Mouse (Mus musculus) hindbrain, embryonic 10.5 days (tissue): ENCODE results near the gene Cdh13. TPM values are rescaled to one million over a fixed set of nuclear protein-coding genes. Genes with fewer than 3 reads are reported as not detected.

Experiments used
- DNase-seq: peaks from one replicate; pipeline ENCODE4 v3.0.0-alpha.2; 2017; ENCODE audit warnings: low spot score
- H3K27ac ChIP-seq: fragments of 300-500 bp; sonication (generic); 2 replicates; pipeline ENCODE4 v1.5.1; 2016; ENCODE audit warnings: mild to moderate bottlenecking, moderate library complexity
- H3K27me3 ChIP-seq: fragments of 300-500 bp; sonication (generic); 2 replicates; pipeline ENCODE4 v1.6.1; 2016; ENCODE audit warnings: mild to moderate bottlenecking; ENCODE audit not compliant: poor library complexity, insufficient read depth, severe bottlenecking
- H3K36me3 ChIP-seq: fragments of 300-500 bp; sonication (generic); 2 replicates; pipeline ENCODE4 v1.6.1; 2016; ENCODE audit warnings: mild to moderate bottlenecking, moderate library complexity
- H3K4me1 ChIP-seq: fragments of 300-500 bp; sonication (generic); replicated peaks from 2 replicates; pipeline ENCODE4 v1.6.1; 2016; ENCODE audit warnings: mild to moderate bottlenecking
- H3K4me3 ChIP-seq: fragments of 300-500 bp; sonication (generic); 2 replicates; pipeline ENCODE4 v1.5.1; 2016; ENCODE audit warnings: mild to moderate bottlenecking, moderate library complexity
- H3K9me3 ChIP-seq: fragments of 300-500 bp; sonication (generic); 2 replicates; pipeline ENCODE4 v1.6.1; 2016; ENCODE audit warnings: mild to moderate bottlenecking, moderate library complexity
- WGBS: fragments of 180-500 bp; shearing (Covaris S2); methylation state at CpG from one replicate; pipeline ENCODE4 v1.1.7; 2016; 5-methylcytosine and 5-hydroxymethylcytosine counted together
- polyA plus RNA-seq: library from polyadenylated mRNA; unstranded; fragments of >200 nt; fragmentation: Nextera tagmentation; extraction: Ambion mirVana; gene quantifications from 2 replicates; pipeline ENCODE4 v1.2.1, GENCODE M21; 2016

Cdh13 gene
- polyA plus RNA-seq, 1 experiment from 2014 or later: 8.5 TPM

DNA sequence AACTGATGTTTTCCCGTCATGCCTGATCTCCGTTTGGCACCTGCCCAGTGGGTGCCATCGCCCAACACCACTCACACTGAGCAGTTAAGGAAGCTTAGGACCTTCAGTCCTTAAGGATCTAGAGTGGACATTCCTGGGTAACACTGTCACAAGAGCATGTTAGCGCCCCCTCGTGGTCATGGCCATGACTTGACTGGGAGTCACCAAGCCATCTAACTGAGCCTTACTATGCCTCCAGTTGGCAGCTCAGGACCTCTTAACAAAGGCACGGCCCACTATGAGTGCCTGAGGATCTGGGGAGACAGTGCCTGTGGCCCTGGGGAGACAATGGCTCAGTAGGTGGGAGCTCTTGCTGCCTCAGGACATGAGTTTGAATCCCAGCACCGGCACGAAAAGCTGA is 912.2 kb downstream of the Cdh13 start:
- Histone ChIP-seq H3K4me3 (no peak overlapping the region), H3K9me3 (peaks cover 4% of the 10 kb centered on the region; the same call in 1 of the 2 replicates), H3K4me1 (no peaks in the 10 kb centered on the region), H3K27ac (no peak overlapping the region), H3K36me3 (no peaks in the 10 kb centered on the region), H3K27me3 (no peaks in the 10 kb centered on the region)
- peak; percentile 20 for DNase-seq
- 64% methylated on average over 8 of the region's 8 CpGs for WGBS

DNA sequence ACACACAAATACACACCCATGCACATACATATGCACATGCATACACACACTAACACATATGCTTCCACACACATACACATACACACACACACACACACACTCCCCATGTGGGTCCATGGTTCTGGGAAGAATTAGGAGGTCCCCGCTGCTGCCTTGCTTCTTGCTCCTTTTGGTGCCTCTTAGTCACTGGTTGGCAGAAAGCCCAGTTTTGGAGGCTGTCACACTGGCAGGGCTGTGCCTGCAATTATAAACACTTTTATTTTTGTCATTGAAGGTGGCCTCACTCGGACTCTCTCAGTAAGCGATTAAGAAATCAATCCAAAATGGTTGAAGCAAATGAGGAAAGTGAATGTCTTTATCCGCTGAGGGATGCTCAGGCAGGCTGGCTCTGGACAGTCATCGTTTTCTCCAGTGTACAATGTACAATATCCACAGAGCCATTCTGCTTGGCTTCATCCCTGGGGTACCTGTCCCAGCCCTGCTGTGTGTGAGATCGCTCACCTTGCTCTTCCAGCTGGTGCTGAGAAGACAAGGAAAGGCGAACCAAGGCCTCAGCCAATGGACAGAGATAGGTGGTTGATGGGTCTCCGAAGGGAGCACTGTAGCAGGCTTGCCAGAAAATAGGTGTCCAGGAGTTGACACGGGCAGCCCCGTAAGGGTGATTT is 913.1 kb downstream of the Cdh13 start:
- H3K4me3 ChIP-seq: no peak overlapping the region
- H3K4me1 ChIP-seq: no peaks in the 10 kb centered on the region
- H3K36me3 ChIP-seq: no peaks in the 10 kb centered on the region
- H3K27ac ChIP-seq: no peak overlapping the region
- WGBS: 91% methylated on average over 10 of the region's 10 CpGs
- no peaks in the 10 kb centered on the region for H3K27me3 ChIP-seq
- DNase-seq: no peak
- peaks cover 4% of the 10 kb centered on the region; the same call in 1 of the 2 replicates for H3K9me3 ChIP-seq

DNA sequence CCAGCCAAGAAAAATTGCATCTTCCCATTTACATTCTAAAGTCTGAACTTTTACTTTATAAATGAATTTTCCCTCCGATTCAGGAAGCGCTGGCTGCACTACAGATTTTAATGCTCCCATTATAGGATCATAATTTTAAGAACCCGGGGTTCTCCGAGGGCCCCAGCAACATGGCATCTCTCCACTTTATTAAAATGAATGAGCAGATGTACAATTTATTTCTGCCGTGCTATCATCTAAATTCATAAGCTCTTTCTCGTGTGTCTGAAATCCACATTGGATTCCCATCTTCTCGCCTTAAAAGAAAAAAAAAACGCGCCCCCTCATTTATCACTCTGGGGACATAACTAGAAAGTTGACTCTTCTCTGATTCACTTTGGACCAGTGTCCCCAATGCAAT is 925.0 kb downstream of the Cdh13 start:
- H3K4me3 ChIP-seq: no peak overlapping the region
- H3K27me3 ChIP-seq: no peaks in the 10 kb centered on the region
- no peak overlapping the region for H3K27ac ChIP-seq
- no peaks in the 10 kb centered on the region for H3K36me3 ChIP-seq
- WGBS: 92% methylated on average over 9 of the region's 9 CpGs
- no peaks in the 10 kb centered on the region for H3K9me3 ChIP-seq
- DNase-seq: no peak
- no peaks in the 10 kb centered on the region; the same call in 1 of the 2 replicates for H3K4me1 ChIP-seq

DNA sequence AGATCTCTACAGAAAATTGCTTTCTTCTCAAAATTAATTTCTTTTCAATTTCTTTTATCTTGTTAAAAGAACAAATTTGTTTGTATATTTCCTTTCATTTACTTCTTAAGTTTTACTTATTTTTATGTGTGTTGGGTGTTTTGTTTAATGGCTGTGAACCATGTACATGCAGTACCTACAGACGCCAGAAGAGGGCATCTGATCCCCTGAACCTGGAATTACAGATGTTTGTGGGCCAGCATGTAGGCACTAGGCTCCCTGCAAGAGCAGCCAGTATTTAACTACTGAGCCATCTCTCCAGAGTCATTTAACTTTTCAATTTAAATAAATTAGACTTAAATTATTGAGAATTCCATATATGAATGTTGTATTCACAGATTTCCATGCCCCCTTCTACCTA is 941.0 kb downstream of the Cdh13 start:
- Histone ChIP-seq H3K27ac (no peak overlapping the region), H3K9me3 (0 out of 2 replicates have a peak, but pooled peaks cover 2% of the 10 kb centered on the region), H3K27me3 (no peaks in the 10 kb centered on the region), H3K4me1 (no peaks in the 10 kb centered on the region), H3K4me3 (no peak overlapping the region), H3K36me3 (no peaks in the 10 kb centered on the region)
- peak; percentile 20 for DNase-seq
- WGBS: 8% methylated on average over 1 of the region's 1 CpGs

DNA sequence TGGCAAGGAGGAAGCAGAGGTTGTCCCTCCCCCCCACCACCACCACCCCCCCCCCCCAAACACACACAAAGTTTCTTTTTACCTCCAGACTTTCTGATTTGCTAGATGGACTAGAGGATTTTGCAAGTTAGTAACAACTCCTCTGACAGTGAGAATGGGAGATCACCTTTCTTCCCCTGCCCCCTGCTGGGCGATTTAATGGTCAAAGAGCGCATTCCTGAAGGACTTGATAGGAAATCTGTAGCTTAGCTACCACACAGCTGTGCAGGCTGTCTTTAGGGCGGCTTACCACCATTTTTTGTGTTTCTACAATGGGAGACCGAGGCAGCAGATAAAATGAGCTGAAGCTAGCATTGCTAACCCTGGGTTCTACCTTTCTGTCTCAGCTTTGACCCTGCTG is 961.6 kb downstream of the Cdh13 start:
- Histone ChIP-seq H3K9me3 (no peaks in the 10 kb centered on the region), H3K27ac (no peak overlapping the region), H3K4me3 (no peak overlapping the region), H3K36me3 (no peaks in the 10 kb centered on the region), H3K27me3 (no peaks in the 10 kb centered on the region), H3K4me1 (no peaks in the 10 kb centered on the region)
- no peak for DNase-seq
- 50% methylated on average over 4 of the region's 4 CpGs for WGBS

DNA sequence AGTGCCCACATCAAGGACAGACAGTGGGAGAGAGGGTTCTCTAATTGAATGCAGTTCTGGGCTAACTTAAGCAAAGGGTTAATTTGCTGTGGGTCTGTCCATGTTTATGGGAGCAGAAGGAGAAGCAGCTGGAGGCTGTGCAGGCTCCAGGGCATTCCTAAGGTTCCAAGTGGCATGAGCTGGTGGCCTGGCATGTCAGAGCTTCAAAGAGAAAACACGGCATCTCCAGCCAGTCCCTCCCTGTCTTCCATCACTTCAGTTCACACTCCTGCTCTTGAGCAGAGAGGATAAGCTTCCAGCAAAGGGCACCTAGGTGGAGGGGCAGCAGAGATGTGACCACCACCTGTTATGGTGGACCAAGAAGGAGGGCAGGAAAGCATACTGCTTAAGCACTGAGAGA is 962.1 kb downstream of the Cdh13 start:
- Histone ChIP-seq H3K4me3 (no peak overlapping the region), H3K27ac (no peak overlapping the region), H3K36me3 (no peaks in the 10 kb centered on the region), H3K27me3 (no peaks in the 10 kb centered on the region), H3K4me1 (no peaks in the 10 kb centered on the region), H3K9me3 (no peaks in the 10 kb centered on the region)
- WGBS: 70% methylated on average over 1 of the region's 1 CpGs
- no peak for DNase-seq

DNA sequence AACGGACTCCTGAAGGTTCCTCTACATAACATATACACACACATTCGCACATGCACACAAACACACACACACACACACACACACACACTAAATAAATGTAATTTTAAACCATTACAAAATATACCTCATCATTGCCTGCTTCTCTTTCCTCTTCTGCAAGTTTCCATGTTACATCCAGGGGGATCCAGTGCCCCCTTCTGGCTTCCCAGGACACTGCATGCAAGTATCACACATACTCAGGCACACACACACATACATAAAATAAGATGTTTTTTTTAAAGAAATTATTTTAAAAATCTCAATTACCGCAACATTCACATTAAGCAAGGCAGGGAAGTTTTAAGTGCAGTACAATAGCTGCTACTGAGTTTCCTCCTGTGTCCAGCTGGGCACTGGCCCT is 970.8 kb downstream of the Cdh13 start:
- H3K27me3 ChIP-seq: no peaks in the 10 kb centered on the region
- H3K36me3 ChIP-seq: no peaks in the 10 kb centered on the region
- H3K4me3 ChIP-seq: no peak overlapping the region
- no peaks in the 10 kb centered on the region for H3K9me3 ChIP-seq
- DNase-seq: no peak
- no peaks in the 10 kb centered on the region for H3K4me1 ChIP-seq
- WGBS: 94% methylated on average over 3 of the region's 3 CpGs
- no peak overlapping the region for H3K27ac ChIP-seq

DNA sequence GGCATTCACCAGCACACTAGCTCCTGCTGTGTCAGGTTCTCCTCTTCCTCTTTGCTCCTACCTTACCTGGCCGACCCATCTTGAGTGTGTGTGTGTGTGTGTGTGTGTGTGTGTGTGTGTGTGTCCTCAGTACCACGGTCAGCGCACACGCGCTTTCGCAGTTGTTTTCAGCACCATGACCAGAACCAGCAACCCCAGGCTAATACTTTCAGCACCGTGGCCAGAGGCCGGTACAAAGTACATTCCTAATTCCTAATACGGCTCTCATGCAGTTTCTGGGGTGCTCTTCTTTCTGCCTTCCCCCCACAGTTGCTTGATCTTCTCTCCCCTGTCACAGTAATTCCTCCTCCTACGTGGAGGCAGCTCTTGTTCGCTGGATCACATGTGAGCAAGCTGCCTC is 975.1 kb downstream of the Cdh13 start:
- no peak overlapping the region for H3K4me3 ChIP-seq
- no peaks in the 10 kb centered on the region for H3K9me3 ChIP-seq
- WGBS: 48% methylated on average over 11 of the region's 11 CpGs
- peak; percentile 41 for DNase-seq
- no peaks in the 10 kb centered on the region for H3K4me1 ChIP-seq
- H3K27ac ChIP-seq: no peak overlapping the region
- H3K36me3 ChIP-seq: no peaks in the 10 kb centered on the region
- H3K27me3 ChIP-seq: no peaks in the 10 kb centered on the region

DNA sequence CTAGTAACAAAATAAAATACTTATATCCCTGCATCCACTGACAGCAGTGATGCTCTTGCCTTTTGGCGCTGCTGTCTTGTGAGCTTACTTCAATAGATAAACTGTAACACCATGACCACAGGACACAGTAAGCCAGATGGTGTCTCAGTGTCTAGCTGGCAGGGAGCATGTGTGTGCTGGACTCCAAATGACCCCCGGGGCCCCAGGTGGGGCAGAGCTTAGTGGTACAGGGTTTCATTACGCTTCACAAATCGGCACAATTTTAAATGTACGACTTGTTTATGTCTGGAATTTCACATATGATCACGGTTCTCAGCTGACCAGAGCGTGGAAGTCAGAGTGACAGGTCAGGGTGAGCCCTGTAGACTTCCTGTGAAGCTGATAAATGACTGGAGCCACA is 980.2 kb downstream of the Cdh13 start:
- Histone ChIP-seq H3K9me3 (no peaks in the 10 kb centered on the region), H3K4me3 (no peak overlapping the region), H3K36me3 (no peaks in the 10 kb centered on the region), H3K4me1 (no peaks in the 10 kb centered on the region), H3K27me3 (no peaks in the 10 kb centered on the region), H3K27ac (no peak overlapping the region)
- no peak for DNase-seq
- WGBS: 84% methylated on average over 7 of the region's 7 CpGs

DNA sequence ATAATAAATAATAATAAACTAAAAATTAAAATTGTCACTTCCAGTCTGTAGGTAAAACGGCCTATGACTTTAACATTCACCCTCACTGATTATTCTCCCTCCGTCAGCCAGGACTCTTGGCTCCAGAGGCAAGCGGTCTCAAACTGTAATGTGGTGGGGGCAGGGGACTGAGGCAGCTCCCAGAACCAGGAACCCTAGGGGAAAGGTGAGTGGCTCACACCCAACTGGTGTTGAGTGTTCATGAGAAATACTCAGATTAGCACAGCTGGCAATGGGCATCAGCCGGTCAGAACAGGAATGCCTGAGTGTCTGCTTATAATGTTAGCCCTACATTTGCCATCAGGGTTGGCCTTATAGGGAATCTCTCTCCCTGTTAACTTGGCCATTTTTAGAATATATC is 982.8 kb downstream of the Cdh13 start:
- Histone ChIP-seq H3K4me1 (no peaks in the 10 kb centered on the region), H3K4me3 (no peak overlapping the region), H3K36me3 (no peaks in the 10 kb centered on the region), H3K27me3 (no peaks in the 10 kb centered on the region), H3K27ac (no peak overlapping the region), H3K9me3 (no peaks in the 10 kb centered on the region)
- no peak for DNase-seq
- WGBS: 91% methylated on average over 4 of the region's 4 CpGs

DNA sequence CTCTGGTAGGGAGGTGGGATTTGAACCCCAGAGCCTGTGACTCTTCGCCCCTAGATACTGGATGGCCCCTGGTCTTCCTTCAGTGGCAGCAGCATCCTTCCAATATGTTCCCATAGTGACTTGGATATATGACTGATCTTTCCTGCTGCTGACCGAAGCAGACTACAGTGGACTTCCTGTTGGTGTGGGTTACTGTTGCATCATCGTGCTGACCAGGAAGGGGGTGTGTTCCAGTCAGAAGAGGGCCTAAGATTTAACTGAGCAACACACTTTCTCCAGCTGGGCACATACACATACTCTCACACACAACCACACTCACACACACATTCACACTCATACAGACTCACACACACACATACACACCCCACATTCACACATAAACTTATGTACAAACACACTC is 986.0 kb downstream of the Cdh13 start:
- H3K4me3 ChIP-seq: no peak overlapping the region

DNA sequence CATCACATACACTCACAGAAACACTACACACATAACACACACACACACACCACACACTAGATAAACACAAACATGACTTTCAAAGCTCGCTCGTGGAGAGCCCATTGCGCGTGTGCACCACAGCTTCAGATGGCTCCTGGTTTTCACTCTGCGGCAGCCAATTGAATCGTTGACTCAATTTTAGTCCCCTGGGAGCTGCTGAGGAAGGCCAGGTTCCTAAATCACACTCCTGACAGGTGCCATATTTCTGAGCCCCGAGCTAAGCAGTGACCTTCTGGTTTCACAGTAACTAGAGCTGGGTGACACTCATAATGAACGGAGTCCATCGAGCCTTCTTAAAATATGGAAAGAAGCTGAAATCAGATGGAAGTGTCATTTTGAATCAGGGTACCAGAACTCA is 986.8 kb downstream of the Cdh13 start:
- Histone ChIP-seq H3K27me3 (no peaks in the 10 kb centered on the region), H3K27ac (no peak overlapping the region)
- WGBS: 93% methylated on average over 9 of the region's 9 CpGs

More for the DNA sequence above, 986.0 kb downstream of the Cdh13 start:
- no peak for DNase-seq
- no peak overlapping the region for H3K27ac ChIP-seq
- H3K4me1 ChIP-seq: 0 out of 2 replicates have a peak, but pooled peaks cover 6% of the 10 kb centered on the region
- no peaks in the 10 kb centered on the region for H3K9me3 ChIP-seq
- WGBS: 80% methylated on average over 3 of the region's 3 CpGs
- no peaks in the 10 kb centered on the region for H3K27me3 ChIP-seq
- H3K36me3 ChIP-seq: no peaks in the 10 kb centered on the region

DNA sequence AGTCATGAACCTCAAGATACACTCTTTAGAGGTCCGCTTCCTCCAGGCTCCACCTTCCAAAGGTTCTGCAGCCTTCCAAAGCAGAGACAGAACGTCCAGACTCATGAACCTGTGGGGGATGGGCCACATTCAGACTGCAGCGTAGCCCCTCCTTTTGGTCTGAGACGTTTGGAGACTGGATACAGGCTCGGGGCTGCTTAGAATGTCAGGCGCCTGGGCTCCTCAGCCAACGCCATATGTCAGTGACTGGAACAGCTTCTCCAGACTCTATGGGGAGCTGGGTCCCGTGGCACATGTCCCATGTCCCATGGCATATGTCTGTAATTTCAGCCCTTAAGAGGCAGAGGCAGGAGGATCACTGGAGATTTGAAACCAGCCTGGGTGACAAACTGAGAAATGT is 989.4 kb downstream of the Cdh13 start:
- no peak overlapping the region for H3K4me3 ChIP-seq
- DNase-seq: no peak
- 74% methylated on average over 8 of the region's 8 CpGs for WGBS
- no peaks in the 10 kb centered on the region for H3K9me3 ChIP-seq
- H3K36me3 ChIP-seq: no peaks in the 10 kb centered on the region
- 0 out of 2 replicates have a peak, but pooled peaks cover 6% of the 10 kb centered on the region for H3K4me1 ChIP-seq
- H3K27me3 ChIP-seq: no peaks in the 10 kb centered on the region
- H3K27ac ChIP-seq: no peak overlapping the region

More for the DNA sequence above, 986.8 kb downstream of the Cdh13 start:
- H3K36me3 ChIP-seq: no peaks in the 10 kb centered on the region
- 0 out of 2 replicates have a peak, but pooled peaks cover 6% of the 10 kb centered on the region for H3K4me1 ChIP-seq
- no peaks in the 10 kb centered on the region for H3K9me3 ChIP-seq
- H3K4me3 ChIP-seq: no peak overlapping the region
- no peak for DNase-seq

DNA sequence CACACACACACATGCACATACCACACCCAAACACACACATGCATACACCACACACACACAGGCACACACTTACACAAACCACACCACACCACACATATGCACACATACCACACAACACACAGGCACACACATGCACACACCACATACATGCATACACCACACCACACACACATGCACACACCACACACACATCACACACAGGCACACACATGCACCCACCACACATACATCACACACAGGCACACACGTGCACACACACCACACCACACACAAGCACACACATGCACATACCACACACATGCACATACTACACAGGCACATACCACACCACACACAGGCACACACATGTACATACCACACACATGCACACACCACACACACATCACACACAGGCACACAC is 991.9 kb downstream of the Cdh13 start:
- 78% methylated on average over 1 of the region's 1 CpGs for WGBS
- Histone ChIP-seq H3K27ac (no peak overlapping the region), H3K4me1 (0 out of 2 replicates have a peak, but pooled peaks cover 6% of the 10 kb centered on the region), H3K9me3 (no peaks in the 10 kb centered on the region), H3K36me3 (no peaks in the 10 kb centered on the region), H3K27me3 (no peaks in the 10 kb centered on the region), H3K4me3 (no peak overlapping the region)
- no peak for DNase-seq
